Mouse (Mus musculus) MEL (cell line): ENCODE measurements around the gene Pkdrej. TPM values are rescaled to one million over a fixed set of nuclear protein-coding genes. Genes with fewer than 3 reads are reported as not detected.

Experiments used
- DNase-seq: peaks from one replicate; pipeline ENCODE4 v3.0.0; 2011; ENCODE audit warnings: low read depth, low spot score
- H3K27ac ChIP-seq: 2 replicates; pipeline ENCODE4 v1.5.1; 2012; ENCODE audit warnings: low read depth, mild to moderate bottlenecking, control low read depth, low read length, moderate library complexity; ENCODE audit not compliant: control insufficient read depth
- H3K27me3 ChIP-seq, 2 experiments: fragments of 150-350 bp in 1 of 2; sonication (generic) in 1 of 2; 2 replicates each; pipeline ENCODE4 v1.6.1; 2012; ENCODE audit warnings: low read length in 2 of 2, mild to moderate bottlenecking in 2 of 2, improper control_type of control experiment in 1 of 2, moderate library complexity in 1 of 2; ENCODE audit not compliant: insufficient read depth in 2 of 2, control insufficient read depth in 1 of 2
- H3K36me3 ChIP-seq, 2 experiments: 2 replicates each; pipeline ENCODE4 v1.6.1; 2012 to 2014; ENCODE audit warnings: low read length in 2 of 2, improper control_type of control experiment in 1 of 2, inconsistent platforms in 1 of 2, mild to moderate bottlenecking in 1 of 2; ENCODE audit not compliant: insufficient read depth in 2 of 2, control insufficient read depth in 1 of 2
- H3K4me1 ChIP-seq, 2 experiments: fragments of 150-350 bp in 1 of 2; sonication (generic) in 1 of 2; 2 replicates each; pipeline ENCODE4 v1.6.1; 2012; ENCODE audit warnings: low read length in 2 of 2, improper control_type of control experiment in 1 of 2, mild to moderate bottlenecking in 1 of 2; ENCODE audit not compliant: insufficient read depth in 2 of 2, control insufficient read depth in 1 of 2
- H3K4me3 ChIP-seq, 2 experiments: fragments of 150-350 bp in 1 of 2; sonication (generic) in 1 of 2; 2 replicates each; pipeline ENCODE4 v1.5.1; 2012; ENCODE audit warnings: low read depth in 2 of 2, low read length in 2 of 2, mild to moderate bottlenecking in 2 of 2, moderate library complexity in 2 of 2, control low read depth in 1 of 2, improper control_type of control experiment in 1 of 2; ENCODE audit not compliant: control insufficient read depth in 1 of 2, insufficient read depth in 1 of 2
- H3K79me2 ChIP-seq: 2 replicates; pipeline ENCODE4 v1.6.1; 2012; ENCODE audit warnings: mild to moderate bottlenecking, low read length, moderate library complexity; ENCODE audit not compliant: control insufficient read depth, poor library complexity, insufficient read depth
- H3K9ac ChIP-seq: 2 replicates; pipeline ENCODE4 v1.6.1; 2012; ENCODE audit warnings: low read depth, mild to moderate bottlenecking, control low read depth, low read length, moderate library complexity; ENCODE audit not compliant: control insufficient read depth, poor library complexity, severe bottlenecking
- H3K9me3 ChIP-seq: fragments of 150-350 bp; sonication (generic); replicated peaks from 2 replicates; pipeline ENCODE4 v1.6.1; 2012; ENCODE audit warnings: mild to moderate bottlenecking, low read length, improper control_type of control experiment, moderate library complexity; ENCODE audit not compliant: insufficient read depth
- BHLHE40 ChIP-seq: IDR thresholded peaks from 2 replicates; pipeline ENCODE4 v1.6.1; 2012; ENCODE audit warnings: low read depth, mild to moderate bottlenecking, inconsistent platforms, low read length, improper control_type of control experiment, borderline replicate concordance
- CHD2 ChIP-seq: IDR thresholded peaks from 2 replicates; pipeline ENCODE4 v1.6.1; 2011; ENCODE audit warnings: low read length, improper control_type of control experiment
- ELF1 ChIP-seq: IDR thresholded peaks from 2 replicates; pipeline ENCODE4 v1.6.1; 2014; ENCODE audit warnings: low read depth, mild to moderate bottlenecking, inconsistent platforms, low read length, improper control_type of control experiment, moderate library complexity
- ETS1 ChIP-seq: IDR thresholded peaks from 2 replicates; pipeline ENCODE4 v1.6.1; 2012; ENCODE audit warnings: low read depth, mild to moderate bottlenecking, inconsistent platforms, low read length, improper control_type of control experiment, moderate library complexity
- HCFC1 ChIP-seq: IDR thresholded peaks from 2 replicates; pipeline ENCODE4 v1.6.1; 2012; ENCODE audit warnings: low read depth, mild to moderate bottlenecking, inconsistent platforms, low read length, improper control_type of control experiment, moderate library complexity
- MAX ChIP-seq: IDR thresholded peaks from 2 replicates; pipeline ENCODE4 v1.6.1; 2011; ENCODE audit warnings: low read length, improper control_type of control experiment
- MAZ ChIP-seq: IDR thresholded peaks from 2 replicates; pipeline ENCODE4 v1.6.1; 2012; ENCODE audit warnings: low read depth, mild to moderate bottlenecking, inconsistent platforms, low read length, improper control_type of control experiment
- MYB ChIP-seq: IDR thresholded peaks from 2 replicates; pipeline ENCODE4 v1.6.1; 2011; ENCODE audit warnings: mild to moderate bottlenecking, low read depth, low read length, improper control_type of control experiment
- NELFE ChIP-seq: IDR thresholded peaks from 2 replicates; pipeline ENCODE4 v1.6.1; 2011; ENCODE audit warnings: low read depth, low read length, improper control_type of control experiment
- POLR2A ChIP-seq, 2 experiments: IDR thresholded peaks; 2 replicates each; pipeline ENCODE4 v1.6.1; 2011 to 2012; ENCODE audit warnings: low read length in 2 of 2, mild to moderate bottlenecking in 2 of 2, control low read depth in 1 of 2, improper control_type of control experiment in 1 of 2, low read depth in 1 of 2, moderate library complexity in 1 of 2; ENCODE audit not compliant: control insufficient read depth in 1 of 2, insufficient read depth in 1 of 2, poor library complexity in 1 of 2
- POLR2AphosphoS2 ChIP-seq: IDR thresholded peaks from 2 replicates; pipeline ENCODE4 v1.6.1; 2011; ENCODE audit warnings: low read length, improper control_type of control experiment
- RAD21 ChIP-seq: IDR thresholded peaks from 2 replicates; pipeline ENCODE4 v1.6.1; 2011; ENCODE audit warnings: mild to moderate bottlenecking, low read depth, low read length, improper control_type of control experiment
- RCOR1 ChIP-seq: IDR thresholded peaks from 2 replicates; pipeline ENCODE4 v1.6.1; 2012; ENCODE audit warnings: low read depth, mild to moderate bottlenecking, inconsistent platforms, low read length, improper control_type of control experiment
- SIN3A ChIP-seq: IDR thresholded peaks from 2 replicates; pipeline ENCODE4 v1.6.1; 2012; ENCODE audit warnings: low read length, improper control_type of control experiment, inconsistent platforms
- SMC3 ChIP-seq: IDR thresholded peaks from 2 replicates; pipeline ENCODE4 v1.6.1; 2011; ENCODE audit warnings: low read depth, low read length, improper control_type of control experiment
- USF1 ChIP-seq: IDR thresholded peaks from 2 replicates; pipeline ENCODE4 v1.6.1; 2014; ENCODE audit warnings: low read depth, mild to moderate bottlenecking, inconsistent platforms, low read length, improper control_type of control experiment, moderate library complexity
- ZMIZ1 ChIP-seq: IDR thresholded peaks from 2 replicates; pipeline ENCODE4 v1.6.1; 2012; ENCODE audit warnings: low read depth, mild to moderate bottlenecking, inconsistent platforms, low read length, improper control_type of control experiment, moderate library complexity
- ZNF384 ChIP-seq: IDR thresholded peaks from 2 replicates; pipeline ENCODE4 v1.6.1; 2012; ENCODE audit warnings: low read depth, mild to moderate bottlenecking, inconsistent platforms, low read length, improper control_type of control experiment
- polyA plus RNA-seq, 2 experiments: library from polyadenylated mRNA; stranded (reverse) in 1 of 2; unstranded in 1 of 2; fragments of >175 nt in 1 of 2; fragments of >200 nt in 1 of 2; gene quantifications; 2 replicates each; pipeline versions ENCODE4 v1.2.1 to v1.2.4; 2012; ENCODE audit warnings: low replicate concordance in 2 of 2, low read depth in 1 of 2; ENCODE audit not compliant: insufficient read length in 2 of 2, insufficient read depth in 1 of 2, missing spikeins in 1 of 2
- total RNA-seq: library from RNA; depleted of rRNA; stranded (reverse); fragments of 300-350 nt; gene quantifications from 2 replicates; pipeline ENCODE4 v1.2.3, GENCODE M21; 2012

Gene Pkdrej
- total and polyA plus RNA-seq, 3 experiments = 0.27 to 0.56 TPM; not detected in 1

- TF ChIP-seq MAX = no peak
- Histone ChIP-seq H3K36me3 (peaks cover 0 to 8% of the 10 kb centered on the region in 2 experiments; a peak in 2 of 4 replicates), H3K27ac (no peak overlapping the region), H3K79me2 (peaks cover 2% of the 10 kb centered on the region; the same call in 1 of the 2 replicates), H3K9me3 (no peaks in the 10 kb centered on the region), H3K4me1 (peaks cover 5 to 12% of the 10 kb centered on the region in 2 experiments), H3K4me3 (no peak overlapping the region), H3K27me3 (no peaks in the 10 kb centered on the region), H3K9ac (no peak overlapping the region)
- no peak for DNase-seq
Measured at GRCm38 (mm10) chr15:85808031-85808430, 13.5 kb downstream of the Pkdrej start.

DNA sequence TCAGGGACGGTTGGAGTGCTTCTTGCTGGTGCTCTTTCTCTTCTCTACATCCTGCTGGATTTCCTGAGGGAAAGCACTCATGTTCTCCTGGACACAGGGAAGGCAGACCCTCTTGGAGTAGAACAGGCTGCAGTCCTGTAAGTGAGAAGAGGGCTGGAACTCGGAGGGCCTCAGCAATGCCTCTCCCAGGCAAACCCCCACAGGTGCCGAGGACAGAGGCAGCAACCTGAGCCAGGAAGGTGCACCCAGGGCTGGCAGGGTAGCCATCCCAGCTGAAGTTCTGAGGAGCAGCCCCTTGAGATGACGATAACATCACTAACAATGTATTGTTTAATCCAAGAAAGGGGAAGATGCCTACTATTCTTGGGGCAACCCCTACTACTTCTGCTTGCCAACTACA is 14.1 kb downstream of the Pkdrej start:
- H3K4me1 ChIP-seq = peaks cover under 1 to 12% of the 10 kb centered on the region in 2 experiments
- no peak overlapping the region for H3K4me3 ChIP-seq
- peaks cover 2% of the 10 kb centered on the region; the same call in 1 of the 2 replicates for H3K79me2 ChIP-seq
- H3K9ac ChIP-seq = no peak overlapping the region
- peaks cover 0 to 8% of the 10 kb centered on the region in 2 experiments; a peak in 2 of 4 replicates for H3K36me3 ChIP-seq
- no peak for TF ChIP-seq POLR2A (IDR thresholded peaks at IDR 0.05; ENCODE audit: control insufficient read depth in 1 of 2, insufficient read depth in 1 of 2, low read depth in 1 of 2, low read length in 2 of 2, poor library complexity in 1 of 2)
- no peak for TF ChIP-seq ZMIZ1
- TF ChIP-seq ETS1 = no peak
- TF ChIP-seq MYB = no peak
- TF ChIP-seq MAZ = no peak
- no peak for TF ChIP-seq RAD21
- TF ChIP-seq POLR2AphosphoS2 = no peak
- DNase-seq = no peak
- H3K27ac ChIP-seq = no peak overlapping the region
- no peaks in the 10 kb centered on the region for H3K9me3 ChIP-seq
- H3K27me3 ChIP-seq = no peaks in the 10 kb centered on the region

GRCm38 (mm10) chr15:85806886-85807285 is 14.6 kb downstream of the Pkdrej start:
- Histone ChIP-seq H3K36me3 (peaks cover 0 to 4% of the 10 kb centered on the region in 2 experiments; a peak in 2 of 4 replicates), H3K27ac (no peak overlapping the region), H3K4me1 (peaks cover 0 to 12% of the 10 kb centered on the region in 2 experiments; a peak in 3 of 4 replicates), H3K9ac (no peak overlapping the region), H3K4me3 (no peak overlapping the region), H3K9me3 (no peaks in the 10 kb centered on the region), H3K79me2 (peaks cover 2% of the 10 kb centered on the region; the same call in 1 of the 2 replicates), H3K27me3 (no peaks in the 10 kb centered on the region)
- no peak for TF ChIP-seq ZNF384
- TF ChIP-seq POLR2AphosphoS2 = no peak
- TF ChIP-seq SMC3 = no peak
- no peak for TF ChIP-seq HCFC1
- TF ChIP-seq USF1 = no peak
- TF ChIP-seq CHD2 = no peak
- no peak for TF ChIP-seq RCOR1
- TF ChIP-seq NELFE = no peak
- TF ChIP-seq ZMIZ1 = no peak
- no peak for TF ChIP-seq SIN3A
- TF ChIP-seq ELF1 = no peak
- no peak for TF ChIP-seq BHLHE40
- no peak for TF ChIP-seq MAZ
- TF ChIP-seq MYB = no peak
- no peak for DNase-seq
